Mouse (Mus musculus) neural tube, embryonic 13.5 days (tissue): ENCODE results near the gene Itga1. TPM values are rescaled to one million over a fixed set of nuclear protein-coding genes. Genes with fewer than 3 reads are reported as not detected.

ENCODE experiments used
- ATAC-seq: fragments of 200-750 bp; cut with Nextera tagmentation; 2 replicates; pipeline ENCODE4 v1.8.0; 2017; ENCODE audit warnings: low read depth, mild to moderate bottlenecking, moderate TSS enrichment, moderate library complexity
- H3K27ac ChIP-seq: fragments of 300-500 bp; sonication (generic); replicated peaks from 2 replicates; pipeline ENCODE4 v1.5.1; 2015; ENCODE audit warnings: moderate library complexity, mild to moderate bottlenecking, inconsistent platforms
- H3K27me3 ChIP-seq: fragments of 300-500 bp; sonication (generic); 2 replicates; pipeline ENCODE4 v1.6.1; 2015; ENCODE audit warnings: mild to moderate bottlenecking, inconsistent platforms
- H3K36me3 ChIP-seq: fragments of 300-500 bp; sonication (generic); 2 replicates; pipeline ENCODE4 v1.6.1; 2015; ENCODE audit warnings: mild to moderate bottlenecking, inconsistent platforms
- H3K4me1 ChIP-seq: fragments of 300-500 bp; sonication (generic); replicated peaks from 2 replicates; pipeline ENCODE4 v1.6.1; 2015; ENCODE audit warnings: inconsistent platforms
- H3K4me2 ChIP-seq: fragments of 300-500 bp; sonication (generic); 2 replicates; pipeline ENCODE4 v1.6.1; 2015; ENCODE audit warnings: inconsistent platforms, mild to moderate bottlenecking, moderate library complexity
- H3K4me3 ChIP-seq: fragments of 300-500 bp; sonication (generic); 2 replicates; pipeline ENCODE4 v1.5.1; 2015; ENCODE audit warnings: mild to moderate bottlenecking, inconsistent platforms
- H3K9ac ChIP-seq: fragments of 300-500 bp; sonication (generic); 2 replicates; pipeline ENCODE4 v1.6.1; 2015; ENCODE audit warnings: moderate library complexity, mild to moderate bottlenecking, inconsistent platforms
- H3K9me3 ChIP-seq: fragments of 300-500 bp; sonication (generic); 2 replicates; pipeline ENCODE4 v1.6.1; 2016; ENCODE audit warnings: inconsistent platforms
- WGBS: fragments of 180-500 bp; shearing (Covaris S2); methylation state at CpG from one replicate; pipeline ENCODE4 v1.1.7; 2015; 5-methylcytosine and 5-hydroxymethylcytosine counted together
- polyA plus RNA-seq: library from polyadenylated mRNA; unstranded; fragments of >200 nt; fragmentation: Nextera tagmentation; extraction: Ambion mirVana; gene quantifications from 2 replicates; pipeline ENCODE4 v1.2.1, GENCODE M21; 2015

Itga1 gene
- polyA plus RNA-seq, 1 experiment from 2014 or later = 8.4 TPM

DNA sequence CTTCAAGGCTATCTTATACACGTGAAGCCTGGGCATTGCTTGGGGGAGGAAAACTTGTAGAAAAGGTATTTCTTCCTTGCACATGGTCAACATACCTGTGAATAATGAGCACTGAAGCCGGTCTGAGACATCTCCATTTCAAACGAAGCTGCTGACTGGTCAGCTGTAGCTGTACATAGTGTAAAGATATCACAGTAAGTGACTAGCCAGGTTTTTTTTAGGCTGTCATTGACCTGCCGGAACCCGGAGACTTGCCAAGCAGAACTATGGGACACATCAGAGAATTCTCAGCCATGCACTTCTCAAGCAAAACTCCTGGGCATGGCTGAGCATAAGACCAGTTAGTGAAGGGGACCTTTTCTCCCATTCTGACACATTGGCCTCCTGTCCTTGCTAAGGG, 99.6 kb downstream of the Itga1 start:
- Histone ChIP-seq H3K4me3 (no peak overlapping the region), H3K9me3 (no peaks in the 10 kb centered on the region), H3K4me1 (peaks cover 9% of the 10 kb centered on the region; the same call in 1 of the 2 replicates), H3K9ac (no peak overlapping the region), H3K4me2 (no peak overlapping the region), H3K36me3 (no peaks in the 10 kb centered on the region), H3K27me3 (no peaks in the 10 kb centered on the region), H3K27ac (no peak overlapping the region)
- 88% methylated on average over 5 of the region's 5 CpGs for WGBS
- ATAC-seq = no peak

DNA sequence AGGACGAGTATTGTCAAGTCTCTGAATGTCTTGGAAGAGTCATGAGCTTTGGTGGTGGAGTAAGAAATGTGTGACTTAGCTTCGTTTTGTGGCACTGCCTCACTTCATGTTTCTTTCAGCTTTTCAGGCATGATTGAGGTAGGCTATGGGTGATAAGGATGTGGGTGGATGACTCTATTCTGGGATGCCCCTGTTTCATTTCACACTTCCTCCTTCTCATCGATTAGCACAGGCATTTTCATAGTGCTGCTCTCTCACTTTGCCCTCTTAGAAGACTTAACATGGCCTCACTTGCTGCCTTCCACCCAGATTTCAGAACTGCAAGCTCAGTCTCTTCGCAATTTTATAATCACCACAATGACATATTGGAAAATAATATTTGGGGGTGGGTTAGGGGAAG, 102.2 kb downstream of the Itga1 start:
- Histone ChIP-seq H3K4me3 (no peak overlapping the region), H3K9me3 (no peaks in the 10 kb centered on the region), H3K36me3 (no peaks in the 10 kb centered on the region), H3K9ac (no peak overlapping the region), H3K4me2 (no peak overlapping the region), H3K27me3 (no peaks in the 10 kb centered on the region), H3K4me1 (no peaks in the 10 kb centered on the region), H3K27ac (no peak overlapping the region)
- no peak for ATAC-seq
- WGBS = 89% methylated on average over 4 of the region's 4 CpGs

DNA sequence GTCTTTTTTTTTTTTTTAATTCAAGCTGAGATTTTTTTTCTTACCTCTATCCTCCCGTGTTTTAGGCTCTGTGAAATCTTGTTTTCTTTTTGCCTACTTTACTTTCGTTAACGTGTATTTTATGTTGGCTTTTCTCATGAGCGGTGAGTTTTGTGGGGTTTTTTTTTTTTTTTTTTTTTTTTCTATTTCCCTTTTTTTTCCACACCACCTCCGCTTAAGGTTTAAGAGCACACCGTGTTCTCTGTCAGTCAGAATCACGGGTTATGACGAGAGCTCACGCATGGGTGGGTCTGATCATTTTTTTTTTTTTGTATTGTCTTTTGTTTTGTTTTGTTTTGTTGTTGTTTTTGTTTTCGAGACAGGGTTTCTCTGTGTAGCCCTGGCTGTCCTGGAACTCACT, 103.7 kb downstream of the Itga1 start:
- no peak overlapping the region for H3K9ac ChIP-seq
- no peaks in the 10 kb centered on the region for H3K9me3 ChIP-seq
- no peak overlapping the region for H3K4me2 ChIP-seq
- H3K27me3 ChIP-seq = no peaks in the 10 kb centered on the region
- peaks cover 3% of the 10 kb centered on the region; the same call in 1 of the 2 replicates for H3K4me1 ChIP-seq
- no peak overlapping the region for H3K27ac ChIP-seq
- no peak for ATAC-seq
- no peak overlapping the region for H3K4me3 ChIP-seq
- 93% methylated on average over 10 of the region's 10 CpGs for WGBS
- no peaks in the 10 kb centered on the region for H3K36me3 ChIP-seq

DNA sequence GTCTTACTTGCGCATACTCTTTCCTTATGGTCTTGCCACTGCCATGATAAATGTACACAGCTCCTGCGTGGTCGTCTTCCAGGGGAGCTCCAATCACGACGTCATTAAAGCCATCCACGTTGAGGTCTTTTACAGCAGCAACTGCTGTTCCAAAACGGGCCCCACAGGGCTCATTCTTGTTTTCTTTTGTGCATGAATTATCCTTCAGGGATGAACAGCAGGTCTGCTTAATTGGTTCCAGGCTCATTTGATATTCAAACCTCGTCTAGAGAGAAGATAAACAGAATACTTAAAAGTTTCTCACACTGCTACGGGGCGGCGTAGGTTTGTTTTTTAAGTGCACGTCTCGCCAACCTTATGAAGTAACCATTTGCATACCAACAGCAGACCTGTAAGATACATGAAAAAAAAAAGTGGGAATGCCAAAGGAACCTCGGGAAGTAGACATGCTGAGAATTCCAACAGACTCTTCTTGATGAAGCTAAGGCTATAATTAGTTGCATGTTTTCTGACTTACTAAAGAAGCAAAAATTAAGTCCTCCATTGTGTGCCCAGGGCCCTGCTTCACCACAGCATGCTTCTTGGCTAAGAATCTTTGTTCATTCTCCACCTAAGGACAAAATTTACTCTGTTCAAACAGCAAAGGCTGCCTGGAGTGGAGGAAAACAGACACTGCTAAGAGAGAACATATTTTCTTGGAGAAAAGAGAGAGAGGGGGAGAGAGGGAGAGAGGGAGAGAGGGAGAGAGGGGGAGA, 109.3 kb downstream of the Itga1 start:
- H3K36me3 ChIP-seq = no peaks in the 10 kb centered on the region
- no peaks in the 10 kb centered on the region for H3K9me3 ChIP-seq
- peak overlapping the region; percentile 36 for H3K4me2 ChIP-seq
- peaks cover 16% of the 10 kb centered on the region for H3K4me1 ChIP-seq
- no peak overlapping the region for H3K4me3 ChIP-seq
- ATAC-seq = peak; percentile 91
- WGBS = 17% methylated on average over 14 of the region's 14 CpGs
- H3K27me3 ChIP-seq = no peaks in the 10 kb centered on the region
- peak overlapping the region; percentile 76 for H3K27ac ChIP-seq
- H3K9ac ChIP-seq = no peak overlapping the region

DNA sequence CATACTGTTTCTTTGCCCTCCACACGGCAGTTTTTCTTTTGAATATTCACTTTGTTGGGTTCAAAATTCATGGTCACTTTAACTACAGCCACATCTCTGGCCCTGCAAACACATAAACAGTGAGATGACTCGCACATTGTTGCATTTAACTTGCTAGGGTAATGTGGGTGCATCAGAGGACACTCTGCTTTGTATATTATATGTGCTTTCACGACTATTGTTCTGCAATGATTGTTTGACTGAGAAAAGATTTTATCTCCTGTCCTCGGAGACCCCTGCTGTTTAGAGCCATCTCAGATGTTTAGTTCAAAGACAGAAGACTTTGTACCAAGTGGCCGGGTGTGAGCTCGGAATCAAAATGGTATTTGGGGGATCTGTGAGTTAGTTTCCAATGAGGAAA, 114.1 kb downstream of the Itga1 start:
- no peak for ATAC-seq
- H3K36me3 ChIP-seq = no peaks in the 10 kb centered on the region
- H3K9me3 ChIP-seq = no peaks in the 10 kb centered on the region
- no peak overlapping the region for H3K4me3 ChIP-seq
- no peak overlapping the region for H3K27ac ChIP-seq
- 48% methylated on average over 6 of the region's 6 CpGs for WGBS
- H3K27me3 ChIP-seq = no peaks in the 10 kb centered on the region
- no peak overlapping the region for H3K4me2 ChIP-seq
- peaks cover 9% of the 10 kb centered on the region for H3K4me1 ChIP-seq
- no peak overlapping the region for H3K9ac ChIP-seq

DNA sequence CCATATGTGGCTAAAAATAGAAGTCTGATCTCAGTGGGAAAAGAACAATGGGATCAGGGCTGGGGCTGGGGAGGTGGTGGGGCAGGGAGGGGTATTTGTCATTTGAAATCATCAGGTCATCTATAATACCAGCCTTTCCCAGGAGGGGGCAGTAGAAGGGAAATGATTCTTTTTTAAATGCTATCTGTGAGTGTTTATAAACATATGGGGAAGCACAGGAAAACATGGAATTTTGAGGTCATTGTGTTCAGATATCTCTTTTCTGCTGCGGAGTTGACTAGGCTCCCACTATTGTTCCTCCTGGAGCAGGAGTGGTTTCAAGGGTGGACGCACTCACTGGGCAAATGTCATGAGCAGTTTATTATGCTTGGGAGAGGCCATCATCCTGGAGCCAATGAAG, 114.6 kb downstream of the Itga1 start:
- Histone ChIP-seq H3K4me3 (no peak overlapping the region), H3K27ac (no peak overlapping the region), H3K9ac (no peak overlapping the region), H3K9me3 (no peaks in the 10 kb centered on the region), H3K36me3 (no peaks in the 10 kb centered on the region), H3K4me2 (no peak overlapping the region), H3K4me1 (peaks cover 4% of the 10 kb centered on the region), H3K27me3 (no peaks in the 10 kb centered on the region)
- WGBS = 58% methylated on average over 2 of the region's 2 CpGs
- no peak for ATAC-seq

DNA sequence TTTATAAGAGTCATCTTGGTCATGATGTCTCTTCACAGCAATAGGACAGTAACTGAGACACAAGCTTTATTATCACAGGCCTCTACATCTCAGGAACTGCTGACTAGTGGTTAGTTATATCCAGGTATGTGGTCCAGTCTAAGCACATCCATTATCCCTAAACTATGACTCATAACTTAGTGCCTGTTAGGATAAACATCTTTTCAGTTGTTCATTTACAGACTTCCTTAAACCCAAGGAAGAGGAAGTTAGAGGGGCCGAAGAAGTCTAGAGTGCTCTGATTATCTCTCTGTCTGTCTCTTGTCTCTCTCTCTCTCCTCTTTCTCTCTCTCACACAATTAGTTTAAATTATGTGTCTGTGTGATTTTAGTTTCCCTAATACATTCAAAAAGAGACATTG, 117.1 kb downstream of the Itga1 start:
- Histone ChIP-seq H3K4me1 (no peaks in the 10 kb centered on the region), H3K27me3 (no peaks in the 10 kb centered on the region), H3K4me2 (no peak overlapping the region), H3K9me3 (no peaks in the 10 kb centered on the region), H3K9ac (no peak overlapping the region), H3K36me3 (no peaks in the 10 kb centered on the region), H3K4me3 (no peak overlapping the region), H3K27ac (no peak overlapping the region)
- WGBS = 90% methylated on average over 1 of the region's 1 CpGs
- ATAC-seq = no peak

DNA sequence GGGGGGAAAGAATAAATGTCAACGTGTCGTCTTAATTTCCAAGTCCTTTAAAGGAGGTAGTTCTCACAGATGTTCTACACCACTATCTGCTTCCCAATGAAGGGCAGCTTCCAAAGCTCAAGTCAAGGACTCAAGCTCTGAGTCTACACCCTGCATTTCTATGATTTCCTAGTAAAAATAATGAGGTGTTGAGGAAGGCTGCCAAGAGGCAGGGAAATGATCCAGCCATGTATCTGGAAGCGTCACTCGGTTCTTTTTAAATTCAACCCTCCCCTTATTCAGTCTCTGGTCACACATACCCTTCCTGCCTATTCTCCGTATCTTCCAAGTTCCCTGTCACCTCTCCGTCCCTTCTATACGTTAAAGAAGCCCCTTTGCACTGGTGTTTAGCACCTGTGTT, 118.6 kb downstream of the Itga1 start:
- Histone ChIP-seq H3K27ac (no peak overlapping the region), H3K36me3 (no peaks in the 10 kb centered on the region), H3K9ac (no peak overlapping the region), H3K27me3 (no peaks in the 10 kb centered on the region), H3K4me1 (no peaks in the 10 kb centered on the region), H3K4me3 (no peak overlapping the region), H3K9me3 (no peaks in the 10 kb centered on the region), H3K4me2 (no peak overlapping the region)
- WGBS = 90% methylated on average over 7 of the region's 7 CpGs
- ATAC-seq = no peak

DNA sequence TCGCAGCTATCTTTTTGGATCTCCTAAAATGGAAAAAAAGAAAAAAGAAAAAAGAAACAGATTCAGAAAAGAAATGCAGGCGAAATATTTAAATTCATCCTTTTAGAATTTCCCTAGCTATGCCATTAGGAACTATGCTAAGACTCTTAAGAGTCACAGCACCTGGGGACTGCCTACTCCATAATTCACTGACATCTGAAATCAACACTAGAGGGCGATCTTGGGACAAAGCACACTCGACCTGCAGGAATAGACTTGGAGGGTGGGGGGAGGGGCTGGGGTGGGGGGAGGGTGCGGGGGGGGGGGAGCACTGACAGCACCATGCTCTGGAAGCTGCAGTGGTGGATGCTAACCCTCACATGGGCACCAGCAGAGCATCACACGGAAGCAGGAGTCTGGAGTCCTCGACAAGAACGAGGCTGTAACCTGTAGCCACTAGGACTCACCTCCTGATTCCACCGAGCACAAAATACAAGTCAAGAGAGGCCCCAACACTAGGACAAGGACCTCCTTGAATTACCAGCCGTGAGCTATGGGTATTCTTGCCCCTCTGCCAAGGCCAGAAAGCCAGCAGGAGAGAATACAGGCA, 120.8 kb downstream of the Itga1 start:
- H3K27ac ChIP-seq = no peak overlapping the region
- H3K9me3 ChIP-seq = no peaks in the 10 kb centered on the region
- no peaks in the 10 kb centered on the region for H3K27me3 ChIP-seq
- no peaks in the 10 kb centered on the region for H3K4me1 ChIP-seq
- 45% methylated on average over 10 of the region's 10 CpGs for WGBS
- no peak for ATAC-seq
- H3K4me2 ChIP-seq = no peak overlapping the region
- no peaks in the 10 kb centered on the region for H3K36me3 ChIP-seq
- H3K4me3 ChIP-seq = no peak overlapping the region
- H3K9ac ChIP-seq = no peak overlapping the region

DNA sequence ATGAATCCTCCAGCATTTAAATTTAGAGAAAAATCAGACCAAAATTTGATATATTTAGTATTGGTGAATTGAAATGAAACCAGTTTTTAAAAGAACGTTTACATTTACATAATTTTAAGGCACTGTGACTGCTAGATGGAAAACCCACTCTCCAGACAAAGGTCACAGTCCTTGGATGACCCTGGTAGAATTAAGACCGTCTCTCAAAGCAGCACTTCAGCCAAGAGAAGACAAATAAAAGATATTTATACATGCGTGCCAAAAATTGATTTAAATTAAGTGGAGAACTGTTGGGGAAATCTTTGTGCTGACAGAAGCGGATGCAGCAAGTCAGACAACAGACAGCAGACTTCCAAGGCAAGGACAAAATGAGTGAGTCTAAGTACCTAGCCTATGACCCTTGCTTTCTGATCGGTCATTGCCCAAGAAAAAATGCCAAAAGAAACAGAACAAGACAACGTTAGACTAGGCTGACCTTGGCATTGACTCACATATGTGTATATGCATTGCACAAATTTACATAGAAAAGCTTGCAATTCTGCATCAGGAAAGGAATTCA, 127.2 kb downstream of the Itga1 start:
- Histone ChIP-seq H3K4me1 (no peaks in the 10 kb centered on the region), H3K9me3 (no peaks in the 10 kb centered on the region), H3K27me3 (no peaks in the 10 kb centered on the region), H3K27ac (no peak overlapping the region), H3K9ac (no peak overlapping the region), H3K4me2 (no peak overlapping the region), H3K4me3 (no peak overlapping the region), H3K36me3 (no peaks in the 10 kb centered on the region)
- no peak for ATAC-seq
- WGBS = 80% methylated on average over 6 of the region's 6 CpGs

DNA sequence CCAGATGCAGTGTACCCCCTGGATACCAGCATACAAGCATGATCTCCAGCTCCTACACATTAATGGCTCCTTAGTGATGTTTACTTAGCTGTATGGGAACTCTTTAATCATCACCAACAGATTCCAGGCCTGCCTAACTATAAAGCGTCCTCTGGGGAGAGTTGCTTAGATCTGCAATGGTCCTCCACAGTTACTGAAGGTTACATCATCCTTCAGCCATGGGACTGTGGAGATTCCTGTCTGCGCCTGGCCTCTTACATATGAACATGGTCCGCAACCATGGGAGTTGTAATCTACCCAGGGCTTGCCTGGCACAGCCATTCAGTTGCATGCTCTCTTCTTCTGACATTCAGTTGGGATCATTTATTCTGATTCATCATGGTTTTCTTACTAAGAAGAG, 129.9 kb downstream of the Itga1 start:
- ATAC-seq = no peak
- Histone ChIP-seq H3K9ac (no peak overlapping the region), H3K9me3 (no peaks in the 10 kb centered on the region), H3K27me3 (no peaks in the 10 kb centered on the region), H3K4me1 (no peaks in the 10 kb centered on the region), H3K36me3 (no peaks in the 10 kb centered on the region), H3K4me2 (no peak overlapping the region), H3K4me3 (no peak overlapping the region), H3K27ac (no peak overlapping the region)
- 94% methylated on average over 3 of the region's 3 CpGs for WGBS

DNA sequence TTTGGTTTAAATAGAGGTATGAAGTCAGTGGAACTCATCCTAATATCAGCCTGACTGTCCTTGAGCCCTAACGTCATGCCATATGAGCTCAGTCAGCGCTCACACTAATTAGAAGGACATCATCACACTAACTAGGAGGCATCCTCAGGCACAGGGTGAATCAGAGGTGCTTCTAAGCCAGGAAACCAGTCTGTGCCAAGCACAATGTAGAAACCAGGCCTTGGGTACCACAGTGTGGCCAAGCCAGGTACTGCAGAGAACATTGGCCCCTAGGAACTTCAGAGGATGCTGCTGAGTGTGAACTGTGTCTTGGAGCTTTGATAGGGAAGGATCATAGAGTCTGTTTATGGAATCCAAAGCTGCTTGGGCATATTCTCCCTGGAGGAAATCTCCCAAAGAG, 137.5 kb downstream of the Itga1 start:
- H3K36me3 ChIP-seq = no peaks in the 10 kb centered on the region
- H3K4me2 ChIP-seq = no peak overlapping the region
- no peaks in the 10 kb centered on the region for H3K9me3 ChIP-seq
- no peak overlapping the region for H3K9ac ChIP-seq
- peak; percentile 86 for ATAC-seq
- H3K27ac ChIP-seq = no peak overlapping the region
- no peaks in the 10 kb centered on the region for H3K27me3 ChIP-seq
- no peaks in the 10 kb centered on the region for H3K4me1 ChIP-seq
- WGBS = 26% methylated on average over 2 of the region's 2 CpGs
- H3K4me3 ChIP-seq = no peak overlapping the region

DNA sequence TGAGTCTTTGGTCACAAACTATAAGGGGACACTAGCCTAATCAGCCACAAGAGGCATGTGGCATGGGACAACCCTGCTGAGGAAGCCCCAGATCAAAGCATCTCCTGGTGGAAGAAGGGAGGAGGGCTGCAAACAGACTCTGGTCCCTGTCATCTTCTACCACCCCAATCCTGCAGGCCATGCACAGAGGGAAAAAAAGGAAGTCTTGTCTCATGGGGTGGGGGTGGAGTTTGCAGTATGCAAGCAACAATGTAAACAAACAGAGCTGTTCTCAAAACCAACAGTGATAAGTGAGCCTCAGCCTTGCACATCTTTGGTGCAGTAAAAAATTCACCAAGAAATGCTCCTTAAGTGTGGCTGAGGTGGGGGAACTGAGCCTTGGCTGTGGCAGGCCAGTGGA, 147.2 kb downstream of the Itga1 start:
- Histone ChIP-seq H3K4me1 (no peaks in the 10 kb centered on the region), H3K27ac (no peak overlapping the region), H3K36me3 (no peaks in the 10 kb centered on the region), H3K4me3 (no peak overlapping the region), H3K4me2 (no peak overlapping the region), H3K27me3 (no peaks in the 10 kb centered on the region), H3K9me3 (no peaks in the 10 kb centered on the region), H3K9ac (no peak overlapping the region)
- no peak for ATAC-seq
